Mouse (Mus musculus) hindbrain, embryonic 10.5 days (tissue): Measurements from ENCODE around the gene Cdk19. TPM values are rescaled to one million over a fixed set of nuclear protein-coding genes. Genes with fewer than 3 reads are reported as not detected.
"Not testable (repeated sequence)": the region's sequence is repeated elsewhere in the genome, so short reads cannot be mapped to it uniquely, and the experiment has no call there.

Experiments used
- DNase-seq: peaks from one replicate; pipeline ENCODE4 v3.0.0-alpha.2; 2017; ENCODE audit warnings: low spot score
- H3K27ac ChIP-seq: fragments of 300-500 bp; sonication (generic); 2 replicates; pipeline ENCODE4 v1.5.1; 2016; ENCODE audit warnings: mild to moderate bottlenecking, moderate library complexity
- H3K27me3 ChIP-seq: fragments of 300-500 bp; sonication (generic); 2 replicates; pipeline ENCODE4 v1.6.1; 2016; ENCODE audit warnings: mild to moderate bottlenecking; ENCODE audit not compliant: poor library complexity, insufficient read depth, severe bottlenecking
- H3K36me3 ChIP-seq: fragments of 300-500 bp; sonication (generic); 2 replicates; pipeline ENCODE4 v1.6.1; 2016; ENCODE audit warnings: mild to moderate bottlenecking, moderate library complexity
- H3K4me1 ChIP-seq: fragments of 300-500 bp; sonication (generic); replicated peaks from 2 replicates; pipeline ENCODE4 v1.6.1; 2016; ENCODE audit warnings: mild to moderate bottlenecking
- H3K4me3 ChIP-seq: fragments of 300-500 bp; sonication (generic); 2 replicates; pipeline ENCODE4 v1.5.1; 2016; ENCODE audit warnings: mild to moderate bottlenecking, moderate library complexity
- H3K9me3 ChIP-seq: fragments of 300-500 bp; sonication (generic); 2 replicates; pipeline ENCODE4 v1.6.1; 2016; ENCODE audit warnings: mild to moderate bottlenecking, moderate library complexity
- WGBS: fragments of 180-500 bp; shearing (Covaris S2); methylation state at CpG from one replicate; pipeline ENCODE4 v1.1.7; 2016; 5-methylcytosine and 5-hydroxymethylcytosine counted together
- polyA plus RNA-seq: library from polyadenylated mRNA; unstranded; fragments of >200 nt; fragmentation: Nextera tagmentation; extraction: Ambion mirVana; gene quantifications from 2 replicates; pipeline ENCODE4 v1.2.1, GENCODE M21; 2016

Gene Cdk19
- polyA plus RNA-seq, 1 experiment from 2014 or later: 7.0 TPM

DNA sequence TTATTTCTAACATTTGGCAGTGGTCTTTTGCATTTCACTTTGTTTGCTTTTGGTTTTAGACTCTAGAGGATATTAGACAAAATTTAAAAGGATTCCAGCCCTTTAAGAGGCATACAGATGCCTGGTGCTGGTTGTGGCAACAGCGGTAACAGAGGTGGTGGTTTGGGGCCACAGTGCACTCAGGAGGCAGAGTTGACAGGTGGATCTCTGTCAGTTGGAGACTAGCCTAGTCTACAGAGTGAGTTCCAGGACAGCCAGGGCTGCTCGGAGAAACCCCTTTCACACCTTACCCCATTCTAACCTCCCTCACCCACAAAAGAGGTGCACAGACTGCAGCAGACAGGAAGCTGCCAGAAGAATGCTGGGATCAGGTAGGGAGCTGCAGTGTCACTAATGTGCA is 82.4 kb downstream of the Cdk19 start:
- peaks cover 16% of the 10 kb centered on the region for H3K4me1 ChIP-seq
- WGBS: 81% methylated on average over 2 of the region's 2 CpGs
- no peak overlapping the region for H3K4me3 ChIP-seq
- no peaks in the 10 kb centered on the region for H3K9me3 ChIP-seq
- no peaks in the 10 kb centered on the region for H3K27me3 ChIP-seq
- H3K36me3 ChIP-seq: no peaks in the 10 kb centered on the region
- no peak overlapping the region for H3K27ac ChIP-seq
- no peak for DNase-seq

DNA sequence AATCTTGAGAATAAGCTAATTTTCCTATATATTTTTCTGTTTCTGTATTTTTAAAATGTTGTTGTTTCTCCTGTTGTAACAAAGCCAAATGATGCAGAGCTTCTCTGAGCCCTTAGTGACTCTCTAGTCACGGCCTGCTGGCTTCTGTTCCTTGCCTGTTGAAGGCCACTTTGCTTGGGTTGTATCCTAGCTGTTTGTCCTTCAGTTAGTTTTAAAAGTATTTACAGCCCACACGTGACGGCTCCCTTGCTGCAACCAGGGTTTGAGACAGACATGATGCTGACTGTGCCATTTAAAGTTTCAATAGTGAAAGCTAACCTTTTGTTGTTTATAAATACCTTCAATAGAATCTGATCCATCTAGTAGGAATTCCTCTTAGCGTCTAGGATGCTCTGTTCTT is 83.3 kb downstream of the Cdk19 start:
- Histone ChIP-seq H3K4me1 (peaks cover 16% of the 10 kb centered on the region), H3K4me3 (no peak overlapping the region), H3K27ac (no peak overlapping the region), H3K27me3 (no peaks in the 10 kb centered on the region), H3K36me3 (no peaks in the 10 kb centered on the region), H3K9me3 (no peaks in the 10 kb centered on the region)
- DNase-seq: no peak
- WGBS: 62% methylated on average over 4 of the region's 4 CpGs

DNA sequence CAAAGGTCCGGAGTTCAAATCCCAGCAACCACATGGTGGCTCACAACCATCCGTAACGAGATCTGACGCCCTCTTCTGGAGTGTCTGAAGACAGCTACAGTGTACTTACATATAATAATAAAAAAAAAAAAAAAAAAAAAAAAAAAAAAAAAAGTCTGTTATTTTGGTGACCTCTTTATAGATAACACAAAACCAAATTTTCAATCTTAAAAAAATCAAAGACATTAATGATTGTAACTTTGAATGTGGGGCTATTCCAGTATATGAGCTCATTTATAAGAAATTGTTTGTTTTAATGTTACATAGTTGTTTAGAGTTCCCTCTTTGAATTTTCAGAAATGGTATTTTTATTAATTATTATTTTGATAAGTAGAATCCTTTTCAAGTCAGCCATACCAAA is 85.1 kb downstream of the Cdk19 start:
- DNase-seq, H3K36me3 ChIP-seq, H3K27me3 ChIP-seq, H3K9me3 ChIP-seq, H3K4me3 ChIP-seq, H3K27ac ChIP-seq: not testable (repeated sequence)
- WGBS: 85% methylated on average over 4 of the region's 4 CpGs
- H3K4me1 ChIP-seq: peaks cover 16% of the 10 kb centered on the region

DNA sequence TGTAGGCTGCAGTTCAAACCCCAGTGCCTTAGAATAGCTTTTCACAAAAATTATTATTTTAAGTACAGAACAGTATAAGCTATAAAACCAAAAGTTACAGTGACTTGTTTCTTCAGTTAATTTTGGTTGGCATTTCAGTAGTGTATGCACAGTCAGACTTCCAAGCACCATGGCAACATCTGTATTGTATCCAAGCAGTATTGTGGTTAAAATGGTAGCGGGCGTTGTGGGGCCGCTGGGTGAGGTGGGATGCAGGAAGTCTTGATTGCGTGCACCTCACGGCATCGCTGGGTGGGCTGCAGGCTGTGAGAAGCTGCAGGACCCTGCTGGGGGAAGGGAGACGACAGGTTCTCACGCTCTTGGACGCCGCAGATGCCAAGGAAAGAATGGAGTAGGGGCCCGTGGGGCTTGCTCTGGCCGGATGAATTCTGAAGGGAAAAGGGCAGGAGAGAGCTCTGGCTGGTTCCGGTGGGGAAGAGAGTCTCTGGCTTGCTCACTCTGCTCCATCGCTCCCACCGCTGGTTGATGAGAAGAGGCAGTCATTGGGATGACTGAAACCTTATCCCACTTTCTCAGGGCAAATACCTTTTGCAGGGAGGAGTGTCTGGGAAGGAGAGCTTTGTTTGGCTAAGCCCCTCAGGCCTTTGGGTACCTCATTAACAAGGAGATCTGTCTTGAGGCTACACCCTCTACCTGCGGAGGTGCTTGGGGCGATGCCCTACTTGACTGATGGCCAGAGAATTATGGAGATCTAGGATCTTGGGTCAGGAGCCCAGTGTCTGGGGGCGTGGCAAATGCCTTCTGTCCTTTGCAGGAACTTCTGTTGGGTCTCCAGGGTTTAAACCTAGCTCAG is 86.1 kb downstream of the Cdk19 start:
- Histone ChIP-seq H3K9me3 (no peaks in the 10 kb centered on the region), H3K27ac (no peak overlapping the region; the same call in 1 of the 2 replicates), H3K4me1 (peaks cover 16% of the 10 kb centered on the region), H3K4me3 (peak overlapping the region; percentile 34), H3K27me3 (no peaks in the 10 kb centered on the region), H3K36me3 (no peaks in the 10 kb centered on the region)
- peak; percentile 22 for DNase-seq
- WGBS: 35% methylated on average over 18 of the region's 18 CpGs

DNA sequence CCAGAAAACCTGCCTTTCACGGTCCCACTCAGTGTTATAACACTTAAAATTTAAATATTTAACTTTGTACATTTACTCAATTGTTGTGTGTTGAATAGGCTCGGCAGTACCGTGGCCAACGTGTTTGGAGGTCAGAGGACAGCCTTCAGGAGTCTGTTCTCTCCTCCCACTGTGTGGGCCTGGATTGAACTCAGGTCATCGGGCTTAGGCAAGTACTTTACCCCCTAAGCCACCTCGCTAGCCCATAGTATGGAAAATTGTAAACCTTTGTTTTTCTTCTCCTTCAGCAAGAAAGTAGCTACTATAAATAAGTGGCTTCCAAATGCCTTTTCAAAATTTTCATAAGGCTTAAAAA is 86.7 kb downstream of the Cdk19 start:
- H3K4me1 ChIP-seq: peaks cover 12% of the 10 kb centered on the region
- no peaks in the 10 kb centered on the region for H3K27me3 ChIP-seq
- no peaks in the 10 kb centered on the region for H3K9me3 ChIP-seq
- WGBS: 48% methylated on average over 6 of the region's 6 CpGs
- no peak overlapping the region for H3K4me3 ChIP-seq
- H3K27ac ChIP-seq: no peak overlapping the region
- no peak for DNase-seq
- H3K36me3 ChIP-seq: no peaks in the 10 kb centered on the region

DNA sequence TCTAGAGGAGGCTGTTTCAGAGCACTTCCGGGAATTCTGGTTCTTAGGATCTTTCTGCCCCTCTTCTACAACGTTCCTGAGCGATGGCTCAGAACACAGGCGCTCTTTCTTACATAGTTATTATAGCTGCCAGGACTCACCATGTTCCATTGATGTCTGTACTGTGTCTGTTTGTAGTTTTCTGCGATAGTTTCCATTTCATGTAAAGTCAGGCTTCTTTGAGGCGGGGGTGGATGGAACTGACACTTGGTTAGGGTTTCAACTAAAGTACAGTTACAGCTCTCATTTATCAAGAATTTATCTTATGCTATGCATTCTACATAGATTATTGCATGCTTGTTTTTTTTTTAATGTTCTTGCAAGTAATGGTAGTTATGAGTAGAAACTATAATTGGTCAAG is 89.3 kb downstream of the Cdk19 start:
- no peak for DNase-seq
- no peak overlapping the region for H3K4me3 ChIP-seq
- H3K4me1 ChIP-seq: peaks cover 12% of the 10 kb centered on the region
- no peaks in the 10 kb centered on the region for H3K27me3 ChIP-seq
- H3K27ac ChIP-seq: no peak overlapping the region
- H3K36me3 ChIP-seq: no peaks in the 10 kb centered on the region
- 90% methylated on average over 6 of the region's 6 CpGs for WGBS
- no peaks in the 10 kb centered on the region for H3K9me3 ChIP-seq

DNA sequence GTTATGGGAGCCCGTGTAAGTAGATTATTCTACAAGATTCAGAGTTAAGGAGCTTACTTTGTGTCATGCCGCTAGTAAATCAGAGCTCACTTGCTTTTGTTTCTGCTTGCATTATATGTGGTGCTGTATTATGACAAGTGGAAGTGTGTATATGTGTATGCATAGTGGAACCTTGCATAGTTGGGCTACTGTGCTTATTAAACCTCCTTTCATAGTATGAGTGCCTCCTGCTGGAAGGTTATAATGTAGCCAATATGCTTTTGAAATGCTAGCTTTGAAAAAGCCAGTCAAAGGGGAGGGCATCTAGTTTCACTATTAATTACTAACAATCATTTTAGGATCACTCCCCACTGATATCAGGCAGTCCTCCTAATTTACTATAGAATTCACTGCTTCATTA is 89.7 kb downstream of the Cdk19 start:
- peaks cover 12% of the 10 kb centered on the region for H3K4me1 ChIP-seq
- no peak overlapping the region for H3K27ac ChIP-seq
- no peaks in the 10 kb centered on the region for H3K36me3 ChIP-seq
- no peak overlapping the region for H3K4me3 ChIP-seq
- WGBS: 91% methylated on average over 2 of the region's 2 CpGs
- no peak for DNase-seq
- no peaks in the 10 kb centered on the region for H3K27me3 ChIP-seq
- no peaks in the 10 kb centered on the region for H3K9me3 ChIP-seq

DNA sequence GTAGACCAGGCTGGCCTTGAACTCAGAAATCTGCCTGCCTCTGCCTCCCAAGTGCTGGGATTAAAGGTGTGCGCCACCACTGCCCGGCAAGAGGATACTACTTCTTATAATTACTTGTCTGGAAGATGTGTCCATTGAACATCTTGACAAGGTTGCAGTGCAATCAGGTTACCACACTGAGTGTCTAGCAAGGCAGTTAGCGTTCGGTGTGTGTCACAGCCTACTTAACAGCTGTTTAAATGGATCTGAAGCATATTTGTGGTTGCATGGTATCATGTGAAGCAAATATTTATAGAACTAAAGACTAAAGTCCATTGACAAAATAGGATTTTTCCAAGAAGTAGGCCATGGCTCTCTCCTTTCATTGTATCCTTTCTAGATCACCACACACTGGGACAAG is 90.8 kb downstream of the Cdk19 start:
- WGBS: 94% methylated on average over 4 of the region's 4 CpGs
- no peak overlapping the region for H3K4me3 ChIP-seq
- DNase-seq: no peak
- H3K27ac ChIP-seq: no peak overlapping the region
- peaks cover 9% of the 10 kb centered on the region for H3K4me1 ChIP-seq
- no peaks in the 10 kb centered on the region for H3K27me3 ChIP-seq
- no peaks in the 10 kb centered on the region for H3K36me3 ChIP-seq
- no peaks in the 10 kb centered on the region for H3K9me3 ChIP-seq

DNA sequence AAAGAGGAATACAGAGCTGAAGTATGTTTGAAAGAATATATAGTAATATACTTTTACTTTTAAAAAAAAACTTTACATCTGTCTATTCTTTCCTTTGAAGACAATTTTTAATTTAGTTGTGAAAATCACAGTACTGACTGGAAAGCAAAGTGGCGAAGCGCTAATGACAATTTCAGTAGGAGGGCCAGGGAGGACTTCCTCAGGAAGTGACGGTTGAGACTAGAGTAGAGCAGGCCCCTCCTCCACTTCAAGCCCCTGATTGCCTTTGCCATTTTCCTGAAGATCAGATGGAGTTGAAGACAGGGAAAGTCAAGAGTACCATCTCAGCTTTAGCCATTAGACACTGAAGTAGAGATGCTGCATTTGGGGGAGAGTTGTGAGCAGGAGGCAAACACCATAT is 92.6 kb downstream of the Cdk19 start:
- H3K27me3 ChIP-seq: no peaks in the 10 kb centered on the region
- WGBS: 92% methylated on average over 3 of the region's 3 CpGs
- no peaks in the 10 kb centered on the region for H3K4me1 ChIP-seq

DNA sequence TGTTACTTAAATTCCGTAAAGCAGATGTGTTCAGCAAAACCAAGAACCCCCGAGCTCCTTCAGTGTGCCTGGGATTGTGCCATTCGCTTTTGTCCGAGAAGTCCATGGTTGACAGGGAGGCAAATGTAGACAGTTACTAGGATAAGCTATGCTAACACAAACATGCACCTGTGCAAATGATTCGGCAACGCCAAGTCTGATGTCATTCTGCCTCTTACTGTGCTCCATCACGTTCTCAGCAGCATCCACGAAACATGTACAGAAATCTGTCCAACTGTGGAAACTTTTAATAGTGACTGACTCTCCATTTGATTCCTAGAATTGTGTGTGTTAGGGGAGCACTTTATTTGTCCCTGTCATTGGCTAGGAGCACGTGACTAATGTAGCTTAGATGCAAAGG is 93.0 kb downstream of the Cdk19 start:
- 0 out of 2 replicates have a peak, but pooled peaks cover 6% of the 10 kb centered on the region for H3K36me3 ChIP-seq
- no peak overlapping the region for H3K4me3 ChIP-seq
- H3K9me3 ChIP-seq: no peaks in the 10 kb centered on the region
- no peaks in the 10 kb centered on the region for H3K4me1 ChIP-seq
- no peak overlapping the region for H3K27ac ChIP-seq
- H3K27me3 ChIP-seq: no peaks in the 10 kb centered on the region
- WGBS: 92% methylated on average over 9 of the region's 9 CpGs
- no peak for DNase-seq

More for the DNA sequence above, 92.6 kb downstream of the Cdk19 start:
- DNase-seq: no peak
- no peak overlapping the region for H3K27ac ChIP-seq
- no peaks in the 10 kb centered on the region for H3K9me3 ChIP-seq
- 0 out of 2 replicates have a peak, but pooled peaks cover 3% of the 10 kb centered on the region for H3K36me3 ChIP-seq
- H3K4me3 ChIP-seq: no peak overlapping the region

DNA sequence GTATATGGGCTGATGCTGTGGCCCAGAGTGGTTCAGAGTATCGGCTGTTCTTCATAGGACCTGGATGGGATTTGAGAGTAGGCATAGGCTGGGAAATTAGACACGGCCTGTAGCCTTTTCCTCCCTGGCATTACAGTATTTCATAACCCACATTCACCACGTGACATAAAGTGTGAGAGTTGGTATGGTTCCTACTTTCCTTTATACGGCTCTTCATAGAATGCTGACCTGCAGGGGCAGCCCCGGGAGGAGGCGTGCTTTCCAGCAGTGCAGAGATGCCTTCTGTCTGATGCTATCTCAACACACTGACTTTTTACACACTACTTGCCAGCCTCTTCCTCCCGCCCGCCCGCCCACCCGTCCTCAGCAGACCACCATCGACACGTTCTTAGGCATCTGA is 96.0 kb downstream of the Cdk19 start:
- Histone ChIP-seq H3K27me3 (no peaks in the 10 kb centered on the region), H3K9me3 (no peaks in the 10 kb centered on the region), H3K27ac (no peak overlapping the region), H3K4me3 (no peak overlapping the region), H3K36me3 (peaks cover 11% of the 10 kb centered on the region), H3K4me1 (no peaks in the 10 kb centered on the region)
- no peak for DNase-seq
- 90% methylated on average over 12 of the region's 12 CpGs for WGBS

DNA sequence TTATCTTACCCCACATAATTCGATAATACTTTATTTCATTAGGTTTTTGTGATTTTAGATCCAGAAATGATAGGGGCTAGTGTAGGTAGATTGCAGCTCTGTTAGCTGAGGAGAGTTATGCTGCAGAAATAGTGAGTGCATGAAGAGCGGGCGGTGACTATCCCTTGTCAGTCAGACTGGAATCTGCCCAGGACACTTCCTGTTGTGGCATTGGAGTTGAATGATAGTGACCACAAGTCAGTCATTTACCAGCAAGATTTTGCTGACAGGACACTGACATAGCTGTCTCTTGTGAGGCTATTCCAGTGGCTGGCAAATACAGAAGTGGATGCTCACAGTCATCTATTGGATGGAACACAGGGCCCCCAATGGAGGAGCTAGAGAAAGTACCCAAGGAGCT is 97.8 kb downstream of the Cdk19 start:
- 91% methylated on average over 3 of the region's 3 CpGs for WGBS
- no peaks in the 10 kb centered on the region for H3K27me3 ChIP-seq
- peaks cover 15% of the 10 kb centered on the region for H3K36me3 ChIP-seq
- H3K4me3 ChIP-seq: no peak overlapping the region
- no peaks in the 10 kb centered on the region for H3K4me1 ChIP-seq
- DNase-seq: no peak
- H3K27ac ChIP-seq: no peak overlapping the region
- H3K9me3 ChIP-seq: no peaks in the 10 kb centered on the region

DNA sequence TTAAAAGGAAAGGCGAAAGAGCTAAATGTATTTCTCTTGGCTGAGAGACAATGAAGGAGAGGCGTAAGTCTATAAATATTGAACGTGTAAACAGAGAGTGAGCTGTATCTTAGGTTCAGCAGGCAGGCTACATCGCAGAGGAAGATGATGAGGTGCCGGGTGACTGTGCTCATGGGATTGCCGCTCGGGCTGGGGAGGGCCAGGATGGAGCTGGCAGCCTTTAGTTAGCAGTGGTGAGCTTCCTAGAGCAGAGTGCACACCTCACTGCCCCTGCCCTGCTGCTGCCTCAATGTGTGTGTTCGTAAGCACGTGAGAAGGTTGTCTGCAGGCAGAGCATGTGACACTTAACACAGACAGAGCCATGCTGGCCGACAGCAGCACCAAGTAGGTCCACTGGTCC is 101.4 kb downstream of the Cdk19 start:
- 87% methylated on average over 10 of the region's 10 CpGs for WGBS
- no peak for DNase-seq
- H3K4me3 ChIP-seq: no peak overlapping the region
- H3K4me1 ChIP-seq: peaks cover 28% of the 10 kb centered on the region
- no peaks in the 10 kb centered on the region for H3K27me3 ChIP-seq
- no peak overlapping the region for H3K27ac ChIP-seq
- peaks cover 19% of the 10 kb centered on the region for H3K36me3 ChIP-seq
- 0 out of 2 replicates have a peak, but pooled peaks cover 3% of the 10 kb centered on the region for H3K9me3 ChIP-seq
